Mouse (Mus musculus): ENCODE measurements around the gene Atp2a2.

DNA sequence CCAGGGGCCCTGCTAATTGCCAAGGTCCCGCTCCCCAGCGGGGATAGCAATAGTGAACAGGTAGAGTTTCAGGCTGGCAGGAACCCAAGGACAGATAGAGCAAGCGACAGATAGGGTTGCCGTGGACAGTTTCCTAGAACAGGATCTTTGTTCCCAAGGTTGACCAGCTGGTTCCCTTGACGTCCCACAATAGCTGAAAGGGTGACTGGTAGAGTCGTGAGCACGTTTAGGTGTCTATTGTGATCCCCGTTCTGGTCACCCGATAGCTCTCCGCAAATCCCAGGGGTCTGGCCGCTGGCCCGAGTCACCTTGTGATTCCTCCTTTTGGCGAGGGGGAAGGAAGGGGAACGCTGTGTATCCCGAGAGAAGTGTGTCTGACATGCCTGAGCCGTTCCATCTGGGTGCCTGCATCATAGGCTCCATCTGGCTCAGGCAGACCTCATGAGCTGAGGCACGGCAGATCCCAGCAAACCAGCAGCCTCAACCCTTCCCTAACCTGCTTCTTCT is 8.7 kb upstream of the Atp2a2 start:
- TF ChIP-seq TAL1 (IDR thresholded peaks at IDR 0.05; ENCODE audit: low read length), result no peak
- TF ChIP-seq GATA1 (IDR thresholded peaks at IDR 0.05; ENCODE audit: low read length), result no peak
